Mouse (Mus musculus): ENCODE results near the gene Uvrag.

- TF ChIP-seq CTCF (IDR thresholded peaks at IDR 0.05; ENCODE audit: extremely low read depth, insufficient read depth, insufficient read length, insufficient replicate concordance) (peak; percentile 35; the same call in 1 of the 2 replicates), POLR2A (IDR thresholded peaks at IDR 0.05; ENCODE audit: low read depth, low read length) (no peak)
Measured at GRCm38 (mm10) chr7:99107566-99107965, 33.4 kb downstream of the Uvrag start.
